Mouse (Mus musculus): Measurements from ENCODE around the gene Gm20388. TPM values are rescaled to one million over a fixed set of nuclear protein-coding genes. Genes with fewer than 3 reads are reported as not detected.

The Gm20388 gene
- polyA plus RNA-seq, 1 experiment from 2014 or later = 5.5 TPM

DNA sequence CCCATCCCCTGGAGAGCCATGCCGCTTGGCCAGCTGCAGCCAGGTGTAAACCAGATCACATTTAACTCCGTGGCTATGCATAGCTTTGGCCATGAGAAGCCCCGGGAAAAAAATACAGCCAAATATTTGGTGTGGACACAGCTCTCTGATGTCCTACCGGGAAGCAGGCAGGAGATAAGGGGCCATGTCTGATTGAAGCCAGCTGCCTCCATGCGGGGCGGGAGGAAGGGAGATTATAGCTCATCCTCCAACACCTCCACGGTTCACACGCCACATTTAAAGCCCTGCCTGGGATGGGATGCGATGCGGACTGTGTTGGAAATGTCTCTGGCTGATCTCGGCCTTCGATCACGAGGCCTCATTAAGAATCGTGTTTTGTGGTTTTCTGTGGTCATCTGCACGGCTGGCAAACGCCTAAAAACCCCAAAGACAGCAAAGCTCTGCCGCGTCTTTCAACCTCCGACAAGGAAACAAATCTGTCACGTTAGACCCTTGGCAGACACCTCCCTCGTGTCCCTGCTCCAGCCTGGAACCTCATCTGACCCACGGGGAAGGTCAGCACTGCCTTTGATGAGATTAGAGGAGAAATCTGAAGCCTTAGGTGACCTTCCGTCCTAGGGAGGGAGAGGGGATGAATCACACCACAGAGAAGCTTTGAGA is 2165.7 kb downstream of the Gm20388 start:
- Histone ChIP-seq H3K4me1 (peaks cover 39% of the 10 kb centered on the region), H3K9me3 (no peaks in the 10 kb centered on the region), H3K27me3 (peaks cover 33% of the 10 kb centered on the region; the same call in 1 of the 2 replicates), H3K36me3 (no peaks in the 10 kb centered on the region), H3K27ac (no peak overlapping the region; the same call in 1 of the 2 replicates), H3K9ac (no peak overlapping the region), H3K4me3 (no peak overlapping the region), H3K4me2 (no peak overlapping the region; the same call in 1 of the 2 replicates)
- ATAC-seq (ENCODE audit: borderline replicate concordance, extremely low read depth, low FRiP score, low TSS enrichment) = no peak
- WGBS = 20% methylated on average over 23 of the region's 23 CpGs

DNA sequence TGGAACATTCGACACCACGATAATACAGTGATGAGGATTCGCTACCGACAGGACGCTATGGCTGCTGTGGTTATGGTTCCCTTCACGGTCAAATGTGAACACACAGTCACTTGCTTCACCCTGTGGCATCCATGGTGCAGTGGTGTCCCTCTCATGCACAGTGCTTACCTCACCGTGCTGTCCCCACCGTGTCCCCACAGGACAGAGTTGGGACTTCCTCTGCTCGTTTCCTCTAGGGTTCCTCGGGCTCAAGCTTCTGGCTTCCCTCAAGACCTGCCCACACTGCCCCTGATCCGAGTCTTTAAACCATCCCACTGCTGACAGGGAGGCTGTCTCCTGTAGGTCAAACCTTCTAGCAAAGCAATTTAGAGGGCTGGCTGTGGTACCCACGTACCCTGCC is 2167.7 kb downstream of the Gm20388 start:
- Histone ChIP-seq H3K27me3 (peaks cover 28% of the 10 kb centered on the region; the same call in 1 of the 2 replicates), H3K36me3 (no peaks in the 10 kb centered on the region), H3K4me1 (peaks cover 39% of the 10 kb centered on the region), H3K4me2 (no peak overlapping the region), H3K27ac (no peak overlapping the region), H3K4me3 (no peak overlapping the region), H3K9ac (no peak overlapping the region), H3K9me3 (no peaks in the 10 kb centered on the region)
- WGBS = 84% methylated on average over 12 of the region's 12 CpGs
- ATAC-seq (ENCODE audit: borderline replicate concordance, extremely low read depth, low FRiP score, low TSS enrichment) = no peak

DNA sequence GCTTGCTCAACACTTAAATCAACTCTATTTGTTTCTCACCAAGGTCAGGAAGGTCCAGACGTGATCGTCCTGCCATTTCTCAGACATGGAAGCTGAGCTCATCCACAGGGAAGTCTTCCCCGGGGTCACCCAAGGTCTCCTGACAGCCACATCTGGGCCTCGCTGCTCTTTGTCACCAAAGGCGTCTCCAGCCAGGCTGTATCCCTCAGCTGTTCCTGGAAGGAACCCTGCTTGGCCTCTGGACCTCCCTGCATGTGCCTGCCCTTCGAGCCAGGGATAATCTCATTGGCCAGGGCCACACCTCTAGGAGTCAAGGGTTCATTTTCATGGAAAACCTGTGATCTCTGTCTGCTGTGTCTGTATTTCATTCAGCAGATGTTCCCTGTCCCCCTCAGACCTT is 2168.5 kb downstream of the Gm20388 start:
- Histone ChIP-seq H3K4me3 (no peak overlapping the region), H3K27me3 (peaks cover 31% of the 10 kb centered on the region; the same call in 1 of the 2 replicates), H3K9me3 (no peaks in the 10 kb centered on the region), H3K27ac (no peak overlapping the region), H3K4me1 (peaks cover 38% of the 10 kb centered on the region), H3K4me2 (no peak overlapping the region), H3K36me3 (no peaks in the 10 kb centered on the region), H3K9ac (no peak overlapping the region)
- no peak for ATAC-seq (ENCODE audit: borderline replicate concordance, extremely low read depth, low FRiP score, low TSS enrichment)
- WGBS = 53% methylated on average over 6 of the region's 6 CpGs

DNA sequence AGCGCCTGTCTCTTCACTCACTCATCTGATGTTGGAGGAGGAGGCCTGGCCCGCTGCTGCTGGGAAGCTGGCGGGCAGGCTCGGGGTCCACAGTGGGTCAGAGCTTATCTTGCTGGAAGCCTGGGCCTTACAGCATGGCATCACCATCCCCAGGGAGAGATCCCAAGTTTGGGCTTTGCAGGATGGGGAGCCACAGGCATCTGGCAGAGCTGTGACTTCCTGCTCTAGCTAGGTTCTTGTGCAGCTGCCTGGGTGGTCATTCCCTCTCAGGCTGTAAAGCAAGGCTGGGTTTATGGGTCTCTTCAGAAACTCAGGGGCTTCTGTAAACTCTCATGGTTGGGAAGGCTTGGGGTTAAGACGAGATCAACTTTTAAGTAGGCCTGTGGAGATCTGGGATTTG is 2169.7 kb downstream of the Gm20388 start:
- H3K4me3 ChIP-seq = no peak overlapping the region
- H3K4me2 ChIP-seq = no peak overlapping the region
- H3K27me3 ChIP-seq = peaks cover 28% of the 10 kb centered on the region; the same call in 1 of the 2 replicates
- no peaks in the 10 kb centered on the region for H3K9me3 ChIP-seq
- ATAC-seq (ENCODE audit: borderline replicate concordance, extremely low read depth, low FRiP score, low TSS enrichment) = peak; percentile 17; the same call in 1 of the 2 replicates
- peak overlapping the region; percentile 45 for H3K27ac ChIP-seq
- H3K36me3 ChIP-seq = no peaks in the 10 kb centered on the region
- H3K4me1 ChIP-seq = peaks cover 30% of the 10 kb centered on the region
- H3K9ac ChIP-seq = no peak overlapping the region
- 35% methylated on average over 5 of the region's 5 CpGs for WGBS

DNA sequence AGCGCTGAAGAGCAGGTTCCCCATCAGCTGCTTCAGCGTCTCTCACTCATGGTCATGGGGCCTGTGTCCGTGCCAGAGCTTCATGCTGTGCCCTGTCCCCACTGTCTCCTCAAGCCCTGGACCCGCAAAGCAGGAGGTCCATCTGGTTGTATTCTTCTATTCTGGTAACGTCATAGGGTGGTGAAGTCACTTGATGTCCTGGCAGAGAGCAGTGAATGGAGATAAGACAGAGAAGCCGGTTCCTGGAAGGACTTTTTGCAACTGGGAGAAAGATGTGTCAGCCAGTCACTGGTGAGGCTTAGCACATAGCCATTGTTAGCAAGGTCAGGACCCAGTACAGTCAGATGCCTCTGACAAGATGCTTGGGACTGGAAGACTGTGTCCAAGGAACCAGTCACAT is 2172.8 kb downstream of the Gm20388 start:
- 78% methylated on average over 6 of the region's 6 CpGs for WGBS
- H3K9ac ChIP-seq = no peak overlapping the region
- ATAC-seq (ENCODE audit: borderline replicate concordance, extremely low read depth, low FRiP score, low TSS enrichment) = no peak
- H3K4me2 ChIP-seq = no peak overlapping the region
- peaks cover 13% of the 10 kb centered on the region for H3K4me1 ChIP-seq
- H3K9me3 ChIP-seq = no peaks in the 10 kb centered on the region
- H3K4me3 ChIP-seq = no peak overlapping the region
- no peak overlapping the region for H3K27ac ChIP-seq
- peaks cover 7% of the 10 kb centered on the region; the same call in 1 of the 2 replicates for H3K27me3 ChIP-seq
- H3K36me3 ChIP-seq = no peaks in the 10 kb centered on the region

DNA sequence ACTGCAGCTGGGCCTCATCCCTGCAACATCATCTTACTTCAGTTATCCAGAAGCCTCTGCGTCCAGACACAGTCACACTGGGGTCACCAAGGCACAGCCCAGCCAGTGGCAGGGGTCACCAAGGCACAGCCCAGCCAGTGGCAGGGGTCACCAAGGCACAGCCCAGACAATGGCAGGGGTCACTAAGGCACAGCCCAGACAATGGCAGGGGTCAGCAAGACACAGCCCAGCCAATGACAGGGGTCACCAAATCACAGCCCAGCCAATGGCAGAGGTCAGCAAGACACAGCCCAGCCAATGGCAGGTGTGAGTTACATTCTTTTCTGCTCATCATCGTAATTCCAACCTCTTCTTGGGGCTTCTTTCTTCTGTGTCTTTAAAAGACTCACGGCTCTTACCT is 2173.5 kb downstream of the Gm20388 start:
- WGBS = 58% methylated on average over 3 of the region's 3 CpGs
- H3K36me3 ChIP-seq = no peaks in the 10 kb centered on the region
- no peak for ATAC-seq (ENCODE audit: borderline replicate concordance, extremely low read depth, low FRiP score, low TSS enrichment)

DNA sequence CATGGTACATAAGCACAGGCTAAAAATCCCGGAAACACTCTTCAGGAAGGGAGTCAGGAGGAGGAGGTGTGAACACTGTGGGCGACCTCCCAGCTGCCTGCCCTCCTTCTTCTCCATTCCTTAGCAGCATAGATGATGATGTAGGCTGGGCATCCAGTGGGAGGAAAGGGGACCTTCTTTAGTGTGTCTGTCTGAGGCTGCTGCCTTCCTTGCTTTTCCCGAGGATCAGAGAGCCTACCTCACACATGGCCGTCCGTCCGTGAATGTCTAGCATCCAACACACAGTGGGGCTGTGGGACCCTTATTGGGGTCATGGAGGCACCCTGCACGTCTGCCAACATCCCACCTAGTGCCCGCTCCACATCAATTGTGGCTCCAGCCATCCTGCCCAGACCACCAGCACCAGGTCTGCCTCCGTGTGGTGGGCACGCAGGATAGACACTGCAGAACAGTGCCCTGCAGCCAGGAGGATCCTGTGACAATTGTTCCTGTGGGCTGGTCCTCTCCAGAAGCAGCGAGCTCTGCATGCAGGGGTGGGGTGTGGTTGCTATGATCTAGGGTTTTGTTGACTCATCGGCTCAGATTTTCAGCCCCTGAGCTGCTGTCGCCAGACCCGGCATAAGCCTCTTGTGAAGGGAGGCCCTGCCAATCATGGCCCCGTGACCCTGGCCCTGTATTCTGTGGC is 2174.2 kb downstream of the Gm20388 start:
- H3K9me3 ChIP-seq = no peaks in the 10 kb centered on the region
- peaks cover 10% of the 10 kb centered on the region for H3K4me1 ChIP-seq
- no peak overlapping the region for H3K27ac ChIP-seq
- ATAC-seq (ENCODE audit: borderline replicate concordance, extremely low read depth, low FRiP score, low TSS enrichment) = no peak
- no peak overlapping the region for H3K9ac ChIP-seq
- no peak overlapping the region for H3K4me3 ChIP-seq
- peaks cover 7% of the 10 kb centered on the region; the same call in 1 of the 2 replicates for H3K27me3 ChIP-seq
- H3K4me2 ChIP-seq = no peak overlapping the region
- H3K36me3 ChIP-seq = no peaks in the 10 kb centered on the region
- 70% methylated on average over 15 of the region's 15 CpGs for WGBS

More for the DNA sequence above, 2173.5 kb downstream of the Gm20388 start:
- Histone ChIP-seq H3K27ac (no peak overlapping the region), H3K9ac (no peak overlapping the region), H3K4me2 (no peak overlapping the region), H3K27me3 (peaks cover 7% of the 10 kb centered on the region; the same call in 1 of the 2 replicates), H3K9me3 (no peaks in the 10 kb centered on the region), H3K4me3 (no peak overlapping the region), H3K4me1 (peaks cover 13% of the 10 kb centered on the region)

DNA sequence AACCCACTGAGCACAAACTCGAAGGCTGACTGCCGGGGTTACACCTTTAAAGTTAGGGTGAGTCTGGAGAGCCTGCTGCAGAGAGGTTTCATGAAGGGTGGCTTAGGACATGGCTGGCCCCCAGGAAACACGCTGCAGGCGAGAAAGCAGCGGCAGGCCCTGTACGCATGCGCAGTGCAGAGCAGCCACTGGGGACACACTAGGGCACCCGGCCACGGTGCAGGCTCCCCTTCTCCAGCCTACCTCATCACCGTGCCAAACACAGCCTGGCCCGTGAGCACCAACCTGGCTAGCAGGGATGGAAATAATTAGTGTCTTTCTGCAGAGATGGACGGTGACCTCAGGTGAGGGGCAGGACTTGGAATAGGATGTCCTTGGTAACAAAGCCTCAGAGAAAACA is 2175.4 kb downstream of the Gm20388 start:
- 76% methylated on average over 12 of the region's 12 CpGs for WGBS
- H3K9me3 ChIP-seq = no peaks in the 10 kb centered on the region
- peaks cover 1% of the 10 kb centered on the region; the same call in 1 of the 2 replicates for H3K4me1 ChIP-seq
- ATAC-seq (ENCODE audit: borderline replicate concordance, extremely low read depth, low FRiP score, low TSS enrichment) = no peak
- no peak overlapping the region for H3K4me2 ChIP-seq
- H3K9ac ChIP-seq = no peak overlapping the region
- H3K36me3 ChIP-seq = no peaks in the 10 kb centered on the region
- H3K27me3 ChIP-seq = peaks cover 7% of the 10 kb centered on the region; the same call in 1 of the 2 replicates
- H3K4me3 ChIP-seq = no peak overlapping the region
- H3K27ac ChIP-seq = no peak overlapping the region

DNA sequence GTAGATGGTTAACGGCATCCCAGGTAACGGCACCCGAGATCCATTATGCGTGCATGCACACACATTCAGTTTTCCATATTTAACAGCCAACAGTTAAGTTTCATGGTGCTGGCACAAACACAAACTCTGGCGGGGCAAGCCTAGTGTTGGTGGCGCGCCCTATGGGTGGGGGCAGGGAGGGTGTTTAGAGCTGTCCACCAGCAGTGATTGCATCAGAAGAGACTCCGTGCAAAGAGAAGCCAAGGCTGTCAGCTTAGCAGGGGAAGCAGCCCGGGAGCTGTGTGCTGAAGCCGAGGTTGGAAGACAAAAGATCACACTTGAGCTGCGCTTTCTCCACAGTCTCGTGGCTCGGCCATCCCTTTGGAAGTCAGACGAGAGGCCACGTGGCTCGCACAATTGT is 2178.0 kb downstream of the Gm20388 start:
- no peak overlapping the region for H3K4me3 ChIP-seq
- no peak for ATAC-seq (ENCODE audit: borderline replicate concordance, extremely low read depth, low FRiP score, low TSS enrichment)
- H3K27ac ChIP-seq = no peak overlapping the region
- H3K9me3 ChIP-seq = no peaks in the 10 kb centered on the region
- peaks cover 4% of the 10 kb centered on the region; the same call in 1 of the 2 replicates for H3K27me3 ChIP-seq
- no peak overlapping the region for H3K4me2 ChIP-seq
- peaks cover 13% of the 10 kb centered on the region; the same call in 1 of the 2 replicates for H3K4me1 ChIP-seq
- 79% methylated on average over 16 of the region's 16 CpGs for WGBS
- H3K9ac ChIP-seq = no peak overlapping the region
- H3K36me3 ChIP-seq = no peaks in the 10 kb centered on the region

DNA sequence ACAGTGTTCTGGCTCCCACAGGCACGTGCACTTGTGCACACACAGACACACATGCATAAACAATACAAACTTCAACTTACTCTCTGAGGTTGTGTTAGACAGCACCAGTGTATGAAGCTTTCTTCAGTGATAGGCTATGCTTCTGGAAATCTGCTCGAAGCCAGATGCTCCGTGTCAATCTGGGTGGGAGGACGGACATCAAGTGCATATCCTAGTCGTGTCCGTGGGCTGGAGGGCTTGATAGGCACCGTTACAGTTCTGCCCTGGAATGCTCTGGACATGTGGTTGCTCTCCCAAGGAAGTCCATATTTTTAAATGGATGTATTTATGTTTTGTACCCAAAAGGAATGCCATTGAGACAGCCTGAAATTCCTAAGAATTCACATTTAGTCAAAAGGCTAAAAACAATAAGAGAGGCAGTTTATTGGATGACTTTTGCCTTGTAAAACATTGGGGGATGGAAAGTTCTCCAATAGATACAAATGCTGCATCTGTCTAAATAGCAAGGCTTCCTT is 2178.6 kb downstream of the Gm20388 start:
- no peak overlapping the region for H3K4me2 ChIP-seq
- H3K9me3 ChIP-seq = no peaks in the 10 kb centered on the region
- peaks cover 13% of the 10 kb centered on the region; the same call in 1 of the 2 replicates for H3K4me1 ChIP-seq
- WGBS = 63% methylated on average over 7 of the region's 7 CpGs
- no peak overlapping the region for H3K9ac ChIP-seq
- no peak overlapping the region for H3K27ac ChIP-seq
- no peak overlapping the region for H3K4me3 ChIP-seq
- H3K36me3 ChIP-seq = no peaks in the 10 kb centered on the region
- ATAC-seq (ENCODE audit: borderline replicate concordance, extremely low read depth, low FRiP score, low TSS enrichment) = no peak
- peaks cover 11% of the 10 kb centered on the region; the same call in 1 of the 2 replicates for H3K27me3 ChIP-seq

DNA sequence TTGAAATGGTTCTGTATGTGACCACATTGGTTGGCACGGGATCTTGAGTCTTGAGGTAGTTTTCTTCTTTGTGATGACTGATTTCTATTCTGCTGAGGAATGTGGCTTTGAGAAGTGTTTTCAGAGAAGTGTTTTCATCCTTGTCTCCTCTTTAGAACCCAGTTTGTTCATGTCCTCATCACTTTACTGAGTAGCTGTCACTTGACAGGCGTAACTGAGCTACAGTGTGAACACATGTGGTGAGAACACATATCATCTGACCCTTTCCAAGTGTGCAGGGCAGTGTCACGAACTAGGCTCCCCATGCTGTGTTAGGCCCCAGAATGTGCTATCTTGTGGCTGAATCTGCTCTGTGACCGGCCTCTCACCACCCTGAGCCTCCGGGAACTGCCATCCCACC is 2181.8 kb downstream of the Gm20388 start:
- 33% methylated on average over 5 of the region's 5 CpGs for WGBS
- H3K27ac ChIP-seq = peak overlapping the region; percentile 40; the same call in 1 of the 2 replicates
- peak; percentile 84; the same call in 1 of the 2 replicates for ATAC-seq (ENCODE audit: borderline replicate concordance, extremely low read depth, low FRiP score, low TSS enrichment)

DNA sequence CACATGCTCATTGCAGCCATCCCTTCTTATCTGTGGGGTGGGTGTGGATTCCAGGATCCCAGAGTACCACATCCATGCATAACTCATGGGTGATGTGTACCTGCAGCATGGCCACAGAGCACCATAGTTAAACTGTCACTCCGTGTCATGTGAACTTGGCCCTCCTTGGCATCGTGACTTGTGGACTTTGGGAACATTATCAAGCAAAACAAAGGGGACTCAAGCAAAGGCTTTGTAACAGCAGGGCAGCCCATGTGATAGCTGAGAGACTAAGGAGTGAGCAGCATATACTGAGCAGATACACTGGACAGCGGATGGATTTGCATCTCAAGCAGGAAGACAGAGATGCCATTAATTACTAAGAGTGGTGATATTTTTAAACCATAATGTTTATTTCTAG is 2188.1 kb downstream of the Gm20388 start:
- H3K9ac ChIP-seq = no peak overlapping the region
- no peak overlapping the region for H3K27ac ChIP-seq
- no peaks in the 10 kb centered on the region for H3K9me3 ChIP-seq
- H3K4me2 ChIP-seq = no peak overlapping the region
- 84% methylated on average over 3 of the region's 3 CpGs for WGBS
- peaks cover 29% of the 10 kb centered on the region for H3K4me1 ChIP-seq
- H3K36me3 ChIP-seq = no peaks in the 10 kb centered on the region
- peaks cover 45% of the 10 kb centered on the region for H3K27me3 ChIP-seq
- H3K4me3 ChIP-seq = no peak overlapping the region
- no peak for ATAC-seq (ENCODE audit: borderline replicate concordance, extremely low read depth, low FRiP score, low TSS enrichment)

More for the DNA sequence above, 2181.8 kb downstream of the Gm20388 start:
- H3K4me3 ChIP-seq = no peak overlapping the region
- H3K27me3 ChIP-seq = peaks cover 39% of the 10 kb centered on the region
- H3K9ac ChIP-seq = no peak overlapping the region
- H3K36me3 ChIP-seq = no peaks in the 10 kb centered on the region
- peaks cover 13% of the 10 kb centered on the region; the same call in 1 of the 2 replicates for H3K4me1 ChIP-seq
- H3K4me2 ChIP-seq = no peak overlapping the region
- H3K9me3 ChIP-seq = no peaks in the 10 kb centered on the region

All from lung, embryonic 15.5 days (tissue).